Mouse (Mus musculus) heart, embryonic 14.5 days (tissue): Measurements from ENCODE around the gene Fam114a2. TPM values are rescaled to one million over a fixed set of nuclear protein-coding genes. Genes with fewer than 3 reads are reported as not detected.
A peak's percentile ranks its signal among the peaks of the same experiment; 100 is the strongest.

ENCODE experiments used
- ATAC-seq: fragments of 200-750 bp; cut with Nextera tagmentation; 2 replicates; pipeline ENCODE4 v1.8.0; 2017; ENCODE audit warnings: low read depth, moderate TSS enrichment; ENCODE audit not compliant: insufficient number of reproducible peaks, insufficient read depth, low FRiP score
- H3K27ac ChIP-seq, 2 experiments: fragments of 200-500 bp in 1 of 2; fragments of 300-500 bp in 1 of 2; sonication (generic) in 1 of 2; replicated peaks in 1 of 2; 2 replicates each; pipeline ENCODE4 v1.5.1; 2012 to 2014; ENCODE audit warnings: low read depth in 2 of 2, low read length in 2 of 2, control low read depth in 1 of 2, mild to moderate bottlenecking in 1 of 2, mixed read lengths in 1 of 2; ENCODE audit not compliant: control insufficient read depth in 1 of 2, insufficient read depth in 1 of 2
- H3K27me3 ChIP-seq: fragments of 300-500 bp; sonication (generic); 2 replicates; pipeline ENCODE4 v1.6.1; 2014; ENCODE audit warnings: mild to moderate bottlenecking, low read length, control low read depth; ENCODE audit not compliant: control insufficient read depth, insufficient read depth
- H3K36me3 ChIP-seq: fragments of 300-500 bp; sonication (generic); 2 replicates; pipeline ENCODE4 v1.6.1; 2014; ENCODE audit warnings: mild to moderate bottlenecking, control low read depth, low read length, mixed read lengths; ENCODE audit not compliant: control insufficient read depth, insufficient read depth
- H3K4me1 ChIP-seq, 2 experiments: fragments of 200-500 bp in 1 of 2; fragments of 300-500 bp in 1 of 2; sonication (generic) in 1 of 2; 2 replicates each; pipeline ENCODE4 v1.6.1; 2012 to 2014; ENCODE audit warnings: low read length in 2 of 2, control low read depth in 1 of 2, mixed read lengths in 1 of 2; ENCODE audit not compliant: control insufficient read depth in 2 of 2, insufficient read depth in 2 of 2
- H3K4me2 ChIP-seq: fragments of 300-500 bp; sonication (generic); 2 replicates; pipeline ENCODE4 v1.6.1; 2014; ENCODE audit warnings: mild to moderate bottlenecking, low read length
- H3K4me3 ChIP-seq, 2 experiments: fragments of 200-500 bp in 1 of 2; fragments of 300-500 bp in 1 of 2; sonication (generic) in 1 of 2; 2 replicates each; pipeline ENCODE4 v1.5.1; 2012 to 2014; ENCODE audit warnings: low read length in 2 of 2, mild to moderate bottlenecking in 2 of 2, control low read depth in 1 of 2, low read depth in 1 of 2, moderate library complexity in 1 of 2; ENCODE audit not compliant: control insufficient read depth in 1 of 2, insufficient read depth in 1 of 2
- H3K9ac ChIP-seq: fragments of 300-500 bp; sonication (generic); 2 replicates; pipeline ENCODE4 v1.6.1; 2014; ENCODE audit warnings: mild to moderate bottlenecking, low read length
- H3K9me3 ChIP-seq: fragments of 300-500 bp; sonication (generic); 2 replicates; pipeline ENCODE4 v1.6.1; 2016; ENCODE audit warnings: low read length, control low read depth; ENCODE audit not compliant: control insufficient read depth
- WGBS: fragments of 180-500 bp; shearing (Covaris S2); extraction: QIAGEN DNeasy Blood & Tissue Kit; methylation state at CpG from one replicate; pipeline ENCODE4 v1.1.7; 2014; 5-methylcytosine and 5-hydroxymethylcytosine counted together
- polyA plus RNA-seq: library from polyadenylated mRNA; unstranded; fragments of >200 nt; fragmentation: Nextera tagmentation; extraction: Ambion mirVana; gene quantifications from 2 replicates; pipeline ENCODE4 v1.2.1, GENCODE M21; 2014

The Fam114a2 gene
- polyA plus RNA-seq, 1 experiment from 2014 or later, result 47.0 TPM

- no peaks in the 10 kb centered on the region for H3K27me3 ChIP-seq
- no peak overlapping the region for H3K27ac ChIP-seq
- no peaks in the 10 kb centered on the region for H3K36me3 ChIP-seq
- no peak overlapping the region; the same call in 1 of the 2 replicates for H3K9ac ChIP-seq
- WGBS, result 34% methylated on average over 18 of the region's 18 CpGs
- ATAC-seq, result no peak
- H3K4me1 ChIP-seq, result peaks cover 4% of the 10 kb centered on the region in 2 experiments; a peak in 3 of 4 replicates
- no peaks in the 10 kb centered on the region for H3K9me3 ChIP-seq
- H3K4me2 ChIP-seq, result peak overlapping the region; percentile 53
- no peak overlapping the region for H3K4me3 ChIP-seq
These were observed 30.5 kb upstream of the Fam114a2 start for GRCm38 (mm10) chr11:57548618-57549550.

- Histone ChIP-seq H3K9ac (no peak overlapping the region), H3K4me1 (peaks cover 0 to under 1% of the 10 kb centered on the region in 2 experiments; a peak in 1 of 4 replicates), H3K36me3 (no peaks in the 10 kb centered on the region), H3K9me3 (no peaks in the 10 kb centered on the region), H3K27ac (no peak overlapping the region), H3K27me3 (no peaks in the 10 kb centered on the region), H3K4me3 (no peak overlapping the region), H3K4me2 (no peak overlapping the region)
- no peak for ATAC-seq
- 80% methylated on average over 2 of the region's 2 CpGs for WGBS
These were observed 22.3 kb upstream of the Fam114a2 start for GRCm38 (mm10) chr11:57540681-57541080.

GRCm38 (mm10) chr11:57539841-57540418 is 21.5 kb upstream of the Fam114a2 start:
- peaks cover 3 to 7% of the 10 kb centered on the region in 2 experiments; a peak in 2 of 4 replicates for H3K4me1 ChIP-seq
- no peaks in the 10 kb centered on the region for H3K27me3 ChIP-seq
- no peaks in the 10 kb centered on the region for H3K9me3 ChIP-seq
- H3K27ac ChIP-seq, result no peak overlapping the region
- H3K4me2 ChIP-seq, result no peak overlapping the region
- H3K4me3 ChIP-seq, result no peak overlapping the region
- no peaks in the 10 kb centered on the region for H3K36me3 ChIP-seq
- 73% methylated on average over 5 of the region's 5 CpGs for WGBS
- ATAC-seq, result no peak
- H3K9ac ChIP-seq, result no peak overlapping the region

- no peaks in the 10 kb centered on the region for H3K9me3 ChIP-seq
- 92% methylated on average over 5 of the region's 5 CpGs for WGBS
- H3K4me2 ChIP-seq, result no peak overlapping the region
- H3K4me3 ChIP-seq, result no peak overlapping the region
- H3K27ac ChIP-seq, result no peak overlapping the region
- no peak for ATAC-seq
- H3K9ac ChIP-seq, result no peak overlapping the region
- H3K4me1 ChIP-seq, result peaks cover 3 to 7% of the 10 kb centered on the region in 2 experiments; a peak in 2 of 4 replicates
- H3K27me3 ChIP-seq, result no peaks in the 10 kb centered on the region
- H3K36me3 ChIP-seq, result peaks cover 30% of the 10 kb centered on the region
These were observed 17.5 kb upstream of the Fam114a2 start for GRCm38 (mm10) chr11:57535912-57536311.

- H3K27ac ChIP-seq, result peak overlapping the region in 1 of 2 experiments; percentile 49; a peak in 2 of 4 replicates
- H3K9ac ChIP-seq, result no peak overlapping the region
- H3K9me3 ChIP-seq, result no peaks in the 10 kb centered on the region
- peaks cover 3 to 7% of the 10 kb centered on the region in 2 experiments; a peak in 2 of 4 replicates for H3K4me1 ChIP-seq
- no peak for ATAC-seq
- H3K27me3 ChIP-seq, result no peaks in the 10 kb centered on the region
- WGBS, result 88% methylated on average over 4 of the region's 4 CpGs
- H3K36me3 ChIP-seq, result peaks cover 63% of the 10 kb centered on the region
- no peak overlapping the region for H3K4me3 ChIP-seq
- no peak overlapping the region for H3K4me2 ChIP-seq
These were observed 13.9 kb upstream of the Fam114a2 start for GRCm38 (mm10) chr11:57532306-57532705.

- Histone ChIP-seq H3K27me3 (no peaks in the 10 kb centered on the region), H3K27ac (peak overlapping the region; percentile 49 to 54), H3K9me3 (no peaks in the 10 kb centered on the region), H3K36me3 (peaks cover 63% of the 10 kb centered on the region), H3K9ac (no peak overlapping the region), H3K4me1 (peaks cover 3 to 7% of the 10 kb centered on the region in 2 experiments; a peak in 2 of 4 replicates), H3K4me3 (no peak overlapping the region), H3K4me2 (no peak overlapping the region)
- peak; percentile 62; the same call in 1 of the 2 replicates for ATAC-seq
- 59% methylated on average over 11 of the region's 11 CpGs for WGBS
These were observed 13.0 kb upstream of the Fam114a2 start for GRCm38 (mm10) chr11:57531300-57531950.

GRCm38 (mm10) chr11:57529111-57529510 is 10.7 kb upstream of the Fam114a2 start:
- Histone ChIP-seq H3K9me3 (no peaks in the 10 kb centered on the region), H3K4me2 (no peak overlapping the region), H3K36me3 (peaks cover 61% of the 10 kb centered on the region), H3K27me3 (no peaks in the 10 kb centered on the region), H3K9ac (no peak overlapping the region), H3K4me3 (no peak overlapping the region), H3K4me1 (peaks cover 2 to 6% of the 10 kb centered on the region in 2 experiments), H3K27ac (no peak overlapping the region)
- no peak for ATAC-seq
- WGBS, result 86% methylated on average over 3 of the region's 3 CpGs
